Mouse (Mus musculus) midbrain, embryonic 14.5 days (tissue): ENCODE data around the gene Srsf2. TPM values are rescaled to one million over a fixed set of nuclear protein-coding genes. Genes with fewer than 3 reads are reported as not detected.

Experiments
- ATAC-seq: fragments of 200-750 bp; cut with Nextera tagmentation; 2 replicates; pipeline ENCODE4 v1.8.0; 2017; ENCODE audit warnings: moderate number of reproducible peaks, moderate library complexity; ENCODE audit not compliant: low FRiP score, low TSS enrichment
- DNase-seq: peaks from one replicate; pipeline ENCODE4 v3.0.0-alpha.2; 2015
- H3K27ac ChIP-seq: fragments of 300-500 bp; sonication (generic); replicated peaks from 2 replicates; pipeline ENCODE4 v1.5.1; 2014; ENCODE audit warnings: mild to moderate bottlenecking, low read depth, low read length, moderate library complexity
- H3K27me3 ChIP-seq: fragments of 300-500 bp; sonication (generic); 2 replicates; pipeline ENCODE4 v1.6.1; 2014; ENCODE audit warnings: low read length, control low read depth, mixed read lengths; ENCODE audit not compliant: control insufficient read depth, insufficient read depth
- H3K36me3 ChIP-seq: fragments of 300-500 bp; sonication (generic); 2 replicates; pipeline ENCODE4 v1.6.1; 2014; ENCODE audit warnings: low read length, control low read depth; ENCODE audit not compliant: control insufficient read depth, insufficient read depth
- H3K4me1 ChIP-seq: fragments of 300-500 bp; sonication (generic); 2 replicates; pipeline ENCODE4 v1.6.1; 2014; ENCODE audit warnings: mild to moderate bottlenecking, antibody characterized with exemption, low read length, control low read depth; ENCODE audit not compliant: control insufficient read depth, insufficient read depth
- H3K4me2 ChIP-seq: fragments of 300-500 bp; sonication (generic); 2 replicates; pipeline ENCODE4 v1.6.1; 2014; ENCODE audit warnings: mild to moderate bottlenecking, low read length, moderate library complexity
- H3K4me3 ChIP-seq: fragments of 300-500 bp; sonication (generic); replicated peaks from 2 replicates; pipeline ENCODE4 v1.5.1; 2014; ENCODE audit warnings: low read depth, low read length
- H3K9ac ChIP-seq: fragments of 300-500 bp; sonication (generic); replicated peaks from 2 replicates; pipeline ENCODE4 v1.6.1; 2014; ENCODE audit warnings: mild to moderate bottlenecking, low read length, moderate library complexity
- H3K9me3 ChIP-seq: fragments of 300-500 bp; sonication (generic); 2 replicates; pipeline ENCODE4 v1.6.1; 2016; ENCODE audit warnings: low read length, control low read depth, mixed read lengths; ENCODE audit not compliant: control insufficient read depth
- WGBS: fragments of 180-500 bp; shearing (Covaris S2); extraction: QIAGEN DNeasy Blood & Tissue Kit; methylation state at CpG from one replicate; pipeline ENCODE4 v1.1.7; 2014; 5-methylcytosine and 5-hydroxymethylcytosine counted together
- polyA plus RNA-seq: library from polyadenylated mRNA; unstranded; fragments of >200 nt; fragmentation: Nextera tagmentation; extraction: Ambion mirVana; gene quantifications from 2 replicates; pipeline ENCODE4 v1.2.1, GENCODE M21; 2014

Srsf2 gene
- polyA plus RNA-seq, 1 experiment from 2014 or later = 650 TPM

GRCm38 (mm10) chr11:116802709-116803108 lies 50.2 kb downstream of the Srsf2 start:
- Histone ChIP-seq H3K9me3 (no peaks in the 10 kb centered on the region), H3K4me1 (no peaks in the 10 kb centered on the region), H3K4me2 (no peak overlapping the region), H3K4me3 (no peak overlapping the region), H3K27me3 (no peaks in the 10 kb centered on the region), H3K36me3 (no peaks in the 10 kb centered on the region), H3K27ac (no peak overlapping the region), H3K9ac (no peak overlapping the region)
- ATAC-seq (no peak), DNase-seq (no peak)
- 89% methylated on average over 5 of the region's 5 CpGs for WGBS

GRCm38 (mm10) chr11:116801106-116801505 lies 51.8 kb downstream of the Srsf2 start:
- Histone ChIP-seq H3K27ac (no peak overlapping the region), H3K4me1 (no peaks in the 10 kb centered on the region), H3K36me3 (no peaks in the 10 kb centered on the region), H3K4me2 (no peak overlapping the region), H3K27me3 (no peaks in the 10 kb centered on the region), H3K4me3 (no peak overlapping the region), H3K9me3 (no peaks in the 10 kb centered on the region), H3K9ac (no peak overlapping the region)
- WGBS = 84% methylated on average over 5 of the region's 5 CpGs
- no peak for DNase-seq
- ATAC-seq = no peak

Other genes starting within 250 kb of the Srsf2 start
- gene Rhbdf2, start 226.1 kb downstream of the Srsf2 start, polyA plus RNA-seq = 0.61 and 0.63 TPM in 2 replicates
- 1.6 and 3.3 TPM in 2 replicates for gene Prcd, start 199.6 kb downstream of the Srsf2 start, polyA plus RNA-seq
- 19.1 and 24.0 TPM in 2 replicates for gene Cygb, start 198.8 kb downstream of the Srsf2 start, polyA plus RNA-seq
- gene St6galnac1, start 77.6 kb downstream of the Srsf2 start, polyA plus RNA-seq = not detected in 2 replicates
- gene Mxra7, start 25.0 kb downstream of the Srsf2 start, polyA plus RNA-seq = 20.7 and 20.9 TPM in 2 replicates
- gene Mettl23, start 9.8 kb downstream of the Srsf2 start, polyA plus RNA-seq = 80.4 and 87.6 TPM in 2 replicates
- 70.8 and 81.4 TPM in 2 replicates for gene Jmjd6, start 9.6 kb downstream of the Srsf2 start, polyA plus RNA-seq
- gene Mfsd11, start 654 bp downstream of the Srsf2 start, polyA plus RNA-seq = 51.3 and 52.8 TPM in 2 replicates
- gene Mgat5b, start 65.8 kb upstream of the Srsf2 start, polyA plus RNA-seq = 24.2 and 31.4 TPM in 2 replicates